Mouse (Mus musculus): ENCODE results near the gene Aspm. TPM values are rescaled to one million over a fixed set of nuclear protein-coding genes. Genes with fewer than 3 reads are reported as not detected.
"Not testable (repeated sequence)": the region's sequence is repeated elsewhere in the genome, so short reads cannot be mapped to it uniquely, and the experiment has no call there.

Gene Aspm
- total and polyA plus RNA-seq, 3 experiments = 5.4 to 107 (median 63.2) TPM

GRCm38 (mm10) chr1:139421875-139422791, 32.4 kb upstream of the Aspm start, which contains the start of gene Zbtb41:
Zbtb41 (plus strand) TSS chr1:139422288.
- peaks cover 48% of the 10 kb centered on the region for H3K4me1 ChIP-seq (ENCODE audit: insufficient read depth, low read depth, low read length)
- TF ChIP-seq CTCF (IDR thresholded peaks at IDR 0.05; ENCODE audit: low read depth, low read length) = 0 out of 2 replicates have a peak, but pooled peaks have one; percentile 16
- no peak for TF ChIP-seq TAL1 (conservative IDR thresholded peaks at IDR 0.05; ENCODE audit: low read depth, low read length)
- no peak for TF ChIP-seq GATA1 (IDR thresholded peaks at IDR 0.05; ENCODE audit: borderline replicate concordance, low read length)
- no peak for TF ChIP-seq POLR2AphosphoS5 (IDR thresholded peaks at IDR 0.05; ENCODE audit: insufficient replicate concordance, low read depth, low read length)
- peak within 1 kb of the TSS; percentile 88 for H3K4me3 ChIP-seq (ENCODE audit: low read depth, low read length)
- no peaks in the 10 kb centered on the region for H3K27me3 ChIP-seq (ENCODE audit: insufficient read depth, low read length)
- H3K9me3 ChIP-seq (replicated peaks) = no peaks in the 10 kb centered on the region
- DNase-seq (ENCODE audit: low spot score) (peak; percentile 97), ATAC-seq (ENCODE audit: extremely low read depth, insufficient number of reproducible peaks, low FRiP score, poor library complexity, severe bottlenecking) (peak; percentile 71)
- peaks cover 25% of the 10 kb centered on the region for H3K36me3 ChIP-seq (replicated peaks)

GRCm38 (mm10) chr1:139422941-139423340, 31.6 kb upstream of the Aspm start:
- no peak for TF ChIP-seq POLR2AphosphoS5 (IDR thresholded peaks at IDR 0.05; ENCODE audit: insufficient replicate concordance, low read depth, low read length)
- TF ChIP-seq GATA1 (IDR thresholded peaks at IDR 0.05; ENCODE audit: borderline replicate concordance, low read length) = no peak
- no peak for TF ChIP-seq GATA2 (IDR thresholded peaks at IDR 0.05; ENCODE audit: borderline replicate concordance, low read depth, low read length)
- TF ChIP-seq CTCF (IDR thresholded peaks at IDR 0.05; ENCODE audit: low read depth, low read length) = no peak
- DNase-seq (ENCODE audit: low spot score) (peak; percentile 24), ATAC-seq (ENCODE audit: extremely low read depth, insufficient number of reproducible peaks, low FRiP score, poor library complexity, severe bottlenecking) (no peak)
- H3K4me1 ChIP-seq (ENCODE audit: insufficient read depth, low read depth, low read length) = peaks cover 49% of the 10 kb centered on the region
- no peaks in the 10 kb centered on the region for H3K9me3 ChIP-seq (replicated peaks)
- H3K27me3 ChIP-seq (ENCODE audit: insufficient read depth, low read length) = no peaks in the 10 kb centered on the region
- H3K4me3 ChIP-seq (ENCODE audit: low read depth, low read length) = peak overlapping the region; percentile 88
- H3K36me3 ChIP-seq (replicated peaks) = peaks cover 27% of the 10 kb centered on the region

GRCm38 (mm10) chr1:139423931-139424330, 30.6 kb upstream of the Aspm start:
- peaks cover 51% of the 10 kb centered on the region for H3K4me1 ChIP-seq (ENCODE audit: insufficient read depth, low read depth, low read length)
- H3K36me3 ChIP-seq (replicated peaks) = peaks cover 30% of the 10 kb centered on the region
- ATAC-seq (ENCODE audit: extremely low read depth, insufficient number of reproducible peaks, low FRiP score, poor library complexity, severe bottlenecking) (no peak), DNase-seq (ENCODE audit: low spot score) (no peak)
- no peak for TF ChIP-seq POLR2AphosphoS5 (IDR thresholded peaks at IDR 0.05; ENCODE audit: insufficient replicate concordance, low read depth, low read length)
- TF ChIP-seq GATA2 (IDR thresholded peaks at IDR 0.05; ENCODE audit: borderline replicate concordance, low read depth, low read length) = no peak
- no peak for TF ChIP-seq CTCF (IDR thresholded peaks at IDR 0.05; ENCODE audit: low read depth, low read length)
- no peak for TF ChIP-seq TAL1 (conservative IDR thresholded peaks at IDR 0.05; ENCODE audit: low read depth, low read length)
- TF ChIP-seq GATA1 (IDR thresholded peaks at IDR 0.05; ENCODE audit: borderline replicate concordance, low read length) = no peak
- no peaks in the 10 kb centered on the region for H3K9me3 ChIP-seq (replicated peaks)
- no peaks in the 10 kb centered on the region for H3K27me3 ChIP-seq (ENCODE audit: insufficient read depth, low read length)
- peak overlapping the region; percentile 88 for H3K4me3 ChIP-seq (ENCODE audit: low read depth, low read length)

GRCm38 (mm10) chr1:139425006-139425405, 29.6 kb upstream of the Aspm start:
- Histone ChIP-seq H3K4me3 (ENCODE audit: low read depth, low read length) (peak overlapping the region; percentile 38; the same call in 1 of the 2 replicates), H3K36me3 (replicated peaks) (peaks cover 37% of the 10 kb centered on the region), H3K9me3 (replicated peaks) (no peaks in the 10 kb centered on the region), H3K27me3 (ENCODE audit: insufficient read depth, low read length) (no peaks in the 10 kb centered on the region), H3K4me1 (ENCODE audit: insufficient read depth, low read depth, low read length) (peaks cover 56% of the 10 kb centered on the region)
- ATAC-seq (ENCODE audit: extremely low read depth, insufficient number of reproducible peaks, low FRiP score, poor library complexity, severe bottlenecking) (no peak), DNase-seq (ENCODE audit: low spot score) (no peak)
- no peak for TF ChIP-seq TAL1 (conservative IDR thresholded peaks at IDR 0.05; ENCODE audit: low read depth, low read length)

GRCm38 (mm10) chr1:139438373-139438772, 16.2 kb upstream of the Aspm start:
- peak; percentile 68 for ATAC-seq (ENCODE audit: extremely low read depth, insufficient number of reproducible peaks, low FRiP score, poor library complexity, severe bottlenecking)
- DNase-seq (ENCODE audit: low spot score) = no peak

GRCm38 (mm10) chr1:139443103-139443502, 11.5 kb upstream of the Aspm start:
- not testable (repeated sequence) for ATAC-seq (ENCODE audit: extremely low read depth, insufficient number of reproducible peaks, low FRiP score, poor library complexity, severe bottlenecking); DNase-seq (ENCODE audit: low spot score); H3K9me3 ChIP-seq (replicated peaks); H3K4me1 ChIP-seq (ENCODE audit: insufficient read depth, low read depth, low read length); H3K4me3 ChIP-seq (ENCODE audit: low read depth, low read length); H3K27me3 ChIP-seq (ENCODE audit: insufficient read depth, low read length)
- peaks cover 66% of the 10 kb centered on the region for H3K36me3 ChIP-seq (replicated peaks)

More at GRCm38 (mm10) chr1:139438373-139438772, 16.2 kb upstream of the Aspm start:
- H3K36me3 ChIP-seq (replicated peaks) = peaks cover 74% of the 10 kb centered on the region
- H3K4me1 ChIP-seq (ENCODE audit: insufficient read depth, low read depth, low read length) = peaks cover 3% of the 10 kb centered on the region
- H3K27me3 ChIP-seq (ENCODE audit: insufficient read depth, low read length) = no peaks in the 10 kb centered on the region
- TF ChIP-seq POLR2AphosphoS5 (IDR thresholded peaks at IDR 0.05; ENCODE audit: insufficient replicate concordance, low read depth, low read length) (no peak), TAL1 (conservative IDR thresholded peaks at IDR 0.05; ENCODE audit: low read depth, low read length) (no peak), GATA1 (IDR thresholded peaks at IDR 0.05; ENCODE audit: borderline replicate concordance, low read length) (no peak)
- H3K4me3 ChIP-seq (ENCODE audit: low read depth, low read length) = no peak overlapping the region
- no peaks in the 10 kb centered on the region for H3K9me3 ChIP-seq (replicated peaks)

Measured in G1E (cell line).